Mouse (Mus musculus): Measurements from ENCODE around the gene Slc9a6. TPM values are rescaled to one million over a fixed set of nuclear protein-coding genes. Genes with fewer than 3 reads are reported as not detected.

Slc9a6 gene
- polyA plus RNA-seq, 1 experiment from 2014 or later: 11.9 TPM

Small RNAs within 50 kb of the gene (microRNA-seq; reads per million reads assigned to microRNA genes)
- gene Mir5116 (ENCODE audit: borderline number of aligned reads): not detected

Other genes with a start within 250 kb of the Slc9a6 start
- gene Smim10l2a, start 235.2 kb upstream of the Slc9a6 start, polyA plus RNA-seq (2014; fragmentation: Nextera tagmentation; extraction: Ambion mirVana): 5.9 and 6.5 TPM in 2 replicates
- gene Gm2174, start 161.8 kb upstream of the Slc9a6 start, polyA plus RNA-seq (2014; fragmentation: Nextera tagmentation; extraction: Ambion mirVana): 1.4 and 4.2 TPM in 2 replicates
- 24.2 and 24.9 TPM in 2 replicates for gene Ints6l, start 154.9 kb upstream of the Slc9a6 start, polyA plus RNA-seq (2014; fragmentation: Nextera tagmentation; extraction: Ambion mirVana)
- not detected in 2 replicates for gene Gm10477, start 85.0 kb upstream of the Slc9a6 start, polyA plus RNA-seq (2014; fragmentation: Nextera tagmentation; extraction: Ambion mirVana)
- gene Gm648, start 60.2 kb upstream of the Slc9a6 start, polyA plus RNA-seq (2014; fragmentation: Nextera tagmentation; extraction: Ambion mirVana): not detected in 2 replicates
- 36.5 and 37.0 TPM in 2 replicates for gene Mmgt1, start 11.7 kb upstream of the Slc9a6 start, polyA plus RNA-seq (2014; fragmentation: Nextera tagmentation; extraction: Ambion mirVana)
- gene Fhl1, start 122.0 kb downstream of the Slc9a6 start, polyA plus RNA-seq (2014; fragmentation: Nextera tagmentation; extraction: Ambion mirVana): 48.9 and 50.9 TPM in 2 replicates
- gene Map7d3, start 212.6 kb downstream of the Slc9a6 start, polyA plus RNA-seq (2014; fragmentation: Nextera tagmentation; extraction: Ambion mirVana): 1.9 and 2.0 TPM in 2 replicates

Data from embryonic facial prominence, embryonic 11.5 days (tissue).